Mouse (Mus musculus) hindbrain, embryonic 13.5 days (tissue): ENCODE measurements around the gene Akap8l. TPM values are rescaled to one million over a fixed set of nuclear protein-coding genes. Genes with fewer than 3 reads are reported as not detected.

Experiments
- ATAC-seq: fragments of 200-750 bp; cut with Nextera tagmentation; 2 replicates; pipeline ENCODE4 v1.8.0; 2017; ENCODE audit warnings: moderate TSS enrichment; ENCODE audit not compliant: low FRiP score
- H3K27ac ChIP-seq: fragments of 300-500 bp; sonication (generic); 2 replicates; pipeline ENCODE4 v1.5.1; 2015; ENCODE audit warnings: inconsistent platforms, mild to moderate bottlenecking, moderate library complexity
- H3K27me3 ChIP-seq: fragments of 300-500 bp; sonication (generic); 2 replicates; pipeline ENCODE4 v1.6.1; 2015; ENCODE audit warnings: mild to moderate bottlenecking, inconsistent platforms
- H3K36me3 ChIP-seq: fragments of 300-500 bp; sonication (generic); 2 replicates; pipeline ENCODE4 v1.6.1; 2015; ENCODE audit warnings: mild to moderate bottlenecking, inconsistent platforms
- H3K4me1 ChIP-seq: fragments of 300-500 bp; sonication (generic); replicated peaks from 2 replicates; pipeline ENCODE4 v1.6.1; 2015; ENCODE audit warnings: inconsistent platforms
- H3K4me2 ChIP-seq: fragments of 300-500 bp; sonication (generic); 2 replicates; pipeline ENCODE4 v1.6.1; 2015; ENCODE audit warnings: inconsistent platforms, mild to moderate bottlenecking, moderate library complexity
- H3K4me3 ChIP-seq: fragments of 300-500 bp; sonication (generic); 2 replicates; pipeline ENCODE4 v1.5.1; 2015; ENCODE audit warnings: mild to moderate bottlenecking, inconsistent platforms
- H3K9ac ChIP-seq: fragments of 300-500 bp; sonication (generic); 2 replicates; pipeline ENCODE4 v1.6.1; 2015; ENCODE audit warnings: mild to moderate bottlenecking, inconsistent platforms
- H3K9me3 ChIP-seq: fragments of 300-500 bp; sonication (generic); 2 replicates; pipeline ENCODE4 v1.6.1; 2016; ENCODE audit warnings: inconsistent platforms
- WGBS: fragments of 180-500 bp; shearing (Covaris S2); methylation state at CpG from one replicate; pipeline ENCODE4 v1.1.7; 2015; 5-methylcytosine and 5-hydroxymethylcytosine counted together
- microRNA-seq: library from miRNA; unstranded; fragments of <30 nt; microRNA quantifications from one replicate; pipeline ENCODE4, GENCODE M21; 2016
- polyA plus RNA-seq: library from polyadenylated mRNA; unstranded; fragments of >200 nt; fragmentation: Nextera tagmentation; extraction: Ambion mirVana; gene quantifications from 2 replicates; pipeline ENCODE4 v1.2.1, GENCODE M21; 2015

Gene Akap8l
- polyA plus RNA-seq, 1 experiment from 2014 or later: 148 TPM

- Histone ChIP-seq H3K27me3 (no peaks in the 10 kb centered on the region), H3K36me3 (no peaks in the 10 kb centered on the region), H3K9ac (no peak overlapping the region), H3K9me3 (no peaks in the 10 kb centered on the region), H3K27ac (no peak overlapping the region), H3K4me3 (no peak overlapping the region), H3K4me1 (peaks cover 24% of the 10 kb centered on the region), H3K4me2 (no peak overlapping the region)
- no peak for ATAC-seq
- WGBS: 89% methylated on average over 1 of the region's 1 CpGs
Observed at GRCm38 (mm10) chr17:32277201-32277600, 73.2 kb downstream of the Akap8l start.

GRCm38 (mm10) chr17:32275568-32275967, 74.8 kb downstream of the Akap8l start:
- Histone ChIP-seq H3K27me3 (no peaks in the 10 kb centered on the region), H3K9me3 (no peaks in the 10 kb centered on the region), H3K4me3 (no peak overlapping the region), H3K36me3 (no peaks in the 10 kb centered on the region), H3K4me2 (no peak overlapping the region), H3K27ac (no peak overlapping the region), H3K9ac (no peak overlapping the region), H3K4me1 (peaks cover 12% of the 10 kb centered on the region; the same call in 1 of the 2 replicates)
- 86% methylated on average over 3 of the region's 3 CpGs for WGBS
- no peak for ATAC-seq

Small RNA genes within 50 kb of the gene (microRNA-seq; reads per million reads assigned to microRNA genes)
- not detected for gene Gm22201

Other genes starting within 250 kb of the Akap8l start
- 8.2 and 8.6 TPM in 2 replicates for gene Notch3, start 183.8 kb downstream of the Akap8l start, polyA plus RNA-seq
- 0.10 and 0.23 TPM in 2 replicates for gene Ephx3, start 161.1 kb downstream of the Akap8l start, polyA plus RNA-seq
- gene Brd4, start 65.9 kb downstream of the Akap8l start, polyA plus RNA-seq: 81.8 and 83.9 TPM in 2 replicates
- gene Akap8, start 29.4 kb downstream of the Akap8l start, polyA plus RNA-seq: 109 TPM in 2 replicates
- gene Wiz, start 38.8 kb upstream of the Akap8l start, polyA plus RNA-seq: 35.3 and 35.9 TPM in 2 replicates
- 0.62 and 0.83 TPM in 2 replicates for gene Rasal3, start 53.0 kb upstream of the Akap8l start, polyA plus RNA-seq
- gene Pglyrp2, start 73.6 kb upstream of the Akap8l start, polyA plus RNA-seq: 0.12 TPM in 1 of 2 replicates, not detected in the other
- gene Cyp4f39, start 102.1 kb upstream of the Akap8l start, polyA plus RNA-seq: 1.3 and 1.4 TPM in 2 replicates
- gene Cyp4f17, start 155.4 kb upstream of the Akap8l start, polyA plus RNA-seq: 12.8 and 13.1 TPM in 2 replicates
- gene Cyp4f16, start 186.0 kb upstream of the Akap8l start, polyA plus RNA-seq: 19.9 and 23.4 TPM in 2 replicates